Mouse (Mus musculus): Measurements from ENCODE around the gene Dcaf1. TPM values are rescaled to one million over a fixed set of nuclear protein-coding genes. Genes with fewer than 3 reads are reported as not detected.

Dcaf1 gene
- polyA plus RNA-seq, 1 experiment = 23.5 TPM

DNA sequence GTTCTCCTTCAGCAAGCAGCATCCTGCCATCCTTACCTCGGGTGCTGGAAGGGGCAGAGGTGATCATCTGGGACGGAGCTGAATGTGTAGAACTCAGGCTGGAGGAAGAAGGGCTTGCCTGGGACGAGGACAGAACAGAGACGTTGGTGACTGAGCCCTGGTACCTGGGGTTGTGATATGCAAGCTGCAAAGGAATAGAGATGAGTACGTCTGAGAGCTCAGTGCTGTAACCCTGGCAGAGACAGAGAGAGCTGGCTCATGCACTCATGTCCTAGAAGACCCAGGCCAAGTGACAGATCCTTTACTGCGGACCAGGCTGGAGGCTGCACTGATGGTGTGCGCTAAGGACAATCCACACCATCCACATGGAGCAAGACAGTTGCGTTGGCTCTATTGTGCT, 84.9 kb downstream of the Dcaf1 start:
- DNase-seq (ENCODE audit: low spot score) = no peak

DNA sequence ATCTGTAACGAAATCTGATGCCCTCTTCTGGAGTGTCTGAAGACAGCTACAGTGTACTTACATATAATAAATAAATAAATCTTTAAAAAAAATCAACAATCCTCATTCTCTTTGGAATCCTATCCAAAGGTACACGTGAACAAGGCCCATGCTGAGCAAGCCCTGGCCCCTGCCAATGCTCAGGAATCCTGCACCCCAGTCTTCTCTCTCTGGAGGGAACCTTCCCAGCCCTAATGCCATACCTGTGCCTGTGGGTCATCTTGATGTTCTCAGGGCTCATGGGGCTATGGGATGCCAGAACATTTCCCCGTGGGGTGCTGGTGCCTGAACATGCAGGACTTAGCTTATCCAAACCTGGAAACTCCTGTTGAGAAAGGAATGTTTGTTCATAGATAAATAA, 86.5 kb downstream of the Dcaf1 start:
- DNase-seq (ENCODE audit: low spot score) = no peak

DNA sequence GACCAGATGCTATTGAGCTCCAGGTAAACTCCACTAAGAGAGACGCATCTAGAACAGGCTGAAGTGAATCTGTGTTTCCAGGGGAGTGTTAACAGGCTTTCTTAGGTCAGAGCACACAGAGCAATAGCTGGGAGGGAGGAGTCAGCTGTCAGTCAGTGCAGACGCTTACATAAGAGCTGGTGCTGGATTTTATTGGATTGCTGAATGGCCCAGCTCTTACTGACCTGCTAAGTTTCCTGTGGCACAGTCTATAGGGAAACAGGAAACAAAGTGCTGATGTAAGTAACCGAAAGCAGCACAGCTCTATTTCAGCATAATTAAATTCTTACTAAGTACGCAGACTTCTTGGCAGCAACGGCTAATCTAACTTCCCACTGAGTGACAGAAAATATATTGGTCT, 87.0 kb downstream of the Dcaf1 start:
- DNase-seq (ENCODE audit: low spot score) = no peak

DNA sequence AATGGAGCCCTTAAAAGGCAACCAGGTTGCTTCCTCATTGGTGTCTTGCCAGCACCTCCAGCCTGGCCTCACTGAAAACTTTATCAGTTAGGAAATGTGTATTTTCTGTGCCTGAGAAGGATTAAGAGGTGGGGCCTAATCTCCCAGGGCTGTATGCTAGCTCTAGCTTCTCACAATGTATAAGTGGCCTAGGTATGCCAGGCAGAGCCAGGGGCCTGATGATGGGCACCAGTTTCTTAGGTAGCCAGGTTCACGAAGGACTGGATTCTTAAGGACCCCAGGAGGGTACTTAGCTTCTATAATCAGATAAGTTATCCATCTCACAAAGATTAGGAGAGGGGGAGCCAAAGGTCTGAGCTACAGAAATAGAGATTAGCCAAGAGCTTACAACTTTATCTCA, 90.0 kb downstream of the Dcaf1 start:
- no peak for DNase-seq (ENCODE audit: low spot score)

DNA sequence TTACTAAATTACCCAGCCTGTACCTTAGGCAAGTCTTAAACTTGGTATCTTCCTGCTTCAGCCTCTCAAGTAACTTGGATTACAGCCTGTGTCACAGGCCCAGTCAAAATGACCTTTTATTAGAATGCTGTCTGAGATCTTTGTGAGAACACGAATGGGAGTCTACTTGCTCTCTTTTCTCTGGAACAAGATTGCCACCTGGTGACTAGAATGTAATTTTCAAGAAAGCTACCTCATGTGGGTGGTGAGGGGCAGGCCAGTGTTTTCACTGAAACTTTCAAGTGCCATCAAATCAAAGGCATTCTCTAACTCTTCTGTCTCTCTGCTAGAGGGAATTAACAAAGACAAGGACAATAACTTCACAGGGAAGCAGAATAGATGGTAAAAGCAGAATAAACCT, 92.1 kb downstream of the Dcaf1 start:
- no peak for DNase-seq (ENCODE audit: low spot score)

DNA sequence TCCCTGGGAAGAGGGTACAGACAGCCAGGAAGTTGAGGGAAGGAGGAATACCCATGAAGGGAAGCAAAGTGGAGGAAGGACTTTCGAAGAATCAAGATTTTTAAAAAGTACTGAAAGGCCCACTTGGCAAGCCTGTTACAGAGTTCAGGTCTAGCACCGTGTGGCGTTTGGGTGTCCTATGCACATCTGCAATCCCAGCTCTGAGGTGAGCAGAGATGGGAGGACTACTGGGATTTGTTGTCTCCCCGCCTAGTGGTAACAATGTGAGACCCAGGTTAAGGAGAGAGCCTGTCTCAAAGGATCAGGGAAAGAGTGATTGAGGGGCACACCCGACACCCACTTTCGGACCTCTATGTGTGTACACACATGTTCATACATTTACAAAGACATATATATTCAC, 93.2 kb downstream of the Dcaf1 start:
- no peak for DNase-seq (ENCODE audit: low spot score)

Other genes starting within 250 kb of the Dcaf1 start
- gene Iqcf6, start 195.3 kb upstream of the Dcaf1 start, polyA plus RNA-seq (2012; rRNA removed) = not detected in 2 replicates
- gene Grm2, start 165.8 kb upstream of the Dcaf1 start, polyA plus RNA-seq (2012; rRNA removed) = not detected in 2 replicates
- 70.3 and 76.2 TPM in 2 replicates for gene Tex264, start 135.9 kb upstream of the Dcaf1 start, polyA plus RNA-seq (2012; rRNA removed)
- gene Rad54l2, start 32.7 kb upstream of the Dcaf1 start, polyA plus RNA-seq (2012; rRNA removed) = 4.3 and 6.8 TPM in 2 replicates
- gene Rbm15b, start 65.6 kb downstream of the Dcaf1 start, polyA plus RNA-seq (2012; rRNA removed) = 8.9 and 11.6 TPM in 2 replicates
- gene Manf, start 70.1 kb downstream of the Dcaf1 start, polyA plus RNA-seq (2012; rRNA removed) = 80.0 and 94.3 TPM in 2 replicates

Data from urinary bladder, adult 2 months (tissue).